Mouse (Mus musculus) CH12.LX (cell line): ENCODE results near the gene Patj. TPM values are rescaled to one million over a fixed set of nuclear protein-coding genes. Genes with fewer than 3 reads are reported as not detected.

Source experiments
- DNase-seq: peaks from one replicate; pipeline ENCODE4 v3.0.0-alpha.2; 2013; ENCODE audit errors: extremely low read depth
- H3K27ac ChIP-seq: 2 replicates; pipeline ENCODE4 v1.5.1; 2012; ENCODE audit warnings: low read depth, mild to moderate bottlenecking, control low read depth, moderate library complexity; ENCODE audit not compliant: insufficient read depth
- H3K27me3 ChIP-seq: replicated peaks from 2 replicates; pipeline ENCODE3; 2012; ENCODE audit warnings: inconsistent platforms
- H3K36me3 ChIP-seq, 2 experiments: replicated peaks in 1 of 2; 2 replicates each; pipeline versions ENCODE3 to v1.6.1; 2012; ENCODE audit warnings: inconsistent platforms in 1 of 2, low read length in 1 of 2, mild to moderate bottlenecking in 1 of 2, mixed read lengths in 1 of 2, moderate library complexity in 1 of 2; ENCODE audit not compliant: control insufficient read depth in 1 of 2, insufficient read depth in 1 of 2
- H3K4me1 ChIP-seq, 2 experiments: 2 replicates each; pipeline ENCODE4 v1.6.1; 2012; ENCODE audit warnings: inconsistent platforms in 1 of 2, moderate library complexity in 1 of 2; ENCODE audit not compliant: insufficient read depth in 2 of 2, control insufficient read depth in 1 of 2
- H3K4me2 ChIP-seq: 2 replicates; pipeline ENCODE4 v1.6.1; 2012; ENCODE audit warnings: low read depth, mild to moderate bottlenecking, control low read depth; ENCODE audit not compliant: poor library complexity, insufficient read depth, severe bottlenecking
- H3K4me3 ChIP-seq, 3 experiments: fragments of 150-350 bp in 1 of 3; sonication (generic) in 1 of 3; replicated peaks in 1 of 3; 2 replicates each; pipeline versions ENCODE3 to v1.5.1; 2011 to 2012; ENCODE audit warnings: low read depth in 2 of 3, low read length in 2 of 3, mild to moderate bottlenecking in 2 of 3, moderate library complexity in 2 of 3, control low read depth in 1 of 3, improper control_type of control experiment in 1 of 3, inconsistent platforms in 1 of 3, mixed read lengths in 1 of 3; ENCODE audit not compliant: poor library complexity in 1 of 3
- H3K79me2 ChIP-seq: replicated peaks from 2 replicates; pipeline ENCODE4 v1.6.1; 2012; ENCODE audit warnings: mild to moderate bottlenecking, moderate library complexity; ENCODE audit not compliant: control insufficient read depth, poor library complexity, insufficient read depth, severe bottlenecking; ENCODE audit errors: extremely low read depth
- H3K9ac ChIP-seq: 2 replicates; pipeline ENCODE4 v1.6.1; 2012; ENCODE audit warnings: low read depth, mild to moderate bottlenecking, control low read depth, moderate library complexity; ENCODE audit not compliant: insufficient read depth
- H3K9me3 ChIP-seq: replicated peaks from 2 replicates; pipeline ENCODE3; 2012; ENCODE audit warnings: low read length, inconsistent platforms, mixed read lengths
- CTCF ChIP-seq, 2 experiments: IDR thresholded peaks in 1 of 2; conservative IDR thresholded peaks in 1 of 2; 2 replicates each; pipeline ENCODE4 v1.5.1; 2011 to 2012; ENCODE audit warnings: low read depth in 2 of 2, low read length in 2 of 2, improper control_type of control experiment in 1 of 2, inconsistent platforms in 1 of 2, mild to moderate bottlenecking in 1 of 2, moderate library complexity in 1 of 2
- E2F4 ChIP-seq: IDR thresholded peaks from 2 replicates; pipeline ENCODE4 v1.6.1; 2011; ENCODE audit warnings: low read depth, low read length, improper control_type of control experiment; ENCODE audit not compliant: insufficient replicate concordance
- EP300 ChIP-seq: IDR thresholded peaks from 2 replicates; pipeline ENCODE4 v1.6.1; 2011; ENCODE audit warnings: low read length, improper control_type of control experiment
- HCFC1 ChIP-seq: IDR thresholded peaks from 2 replicates; pipeline ENCODE4 v1.6.1; 2012; ENCODE audit warnings: low read depth, mild to moderate bottlenecking, inconsistent platforms, low read length, improper control_type of control experiment
- JUND ChIP-seq: conservative IDR thresholded peaks from 2 replicates; pipeline ENCODE4 v1.6.1; 2011; ENCODE audit warnings: low read depth, low read length, improper control_type of control experiment
- KAT2A ChIP-seq: IDR thresholded peaks from 2 replicates; pipeline ENCODE4 v1.6.1; 2012; ENCODE audit warnings: low read length, improper control_type of control experiment, inconsistent platforms; ENCODE audit not compliant: insufficient replicate concordance
- MXI1 ChIP-seq: IDR thresholded peaks from 2 replicates; pipeline ENCODE4 v1.6.1; 2011; ENCODE audit warnings: mild to moderate bottlenecking, low read depth, low read length, improper control_type of control experiment
- NELFE ChIP-seq: IDR thresholded peaks from 2 replicates; pipeline ENCODE4 v1.6.1; 2011; ENCODE audit warnings: low read depth, low read length, improper control_type of control experiment
- PAX5 ChIP-seq: IDR thresholded peaks from 2 replicates; pipeline ENCODE4 v1.6.1; 2012; ENCODE audit warnings: low read length, inconsistent platforms, mixed read lengths
- RCOR1 ChIP-seq: conservative IDR thresholded peaks from 2 replicates; pipeline ENCODE4 v1.6.1; 2012; ENCODE audit warnings: low read depth, mild to moderate bottlenecking, inconsistent platforms, low read length, improper control_type of control experiment
- SMC3 ChIP-seq: IDR thresholded peaks from 2 replicates; pipeline ENCODE4 v1.6.1; 2011; ENCODE audit warnings: low read depth, low read length, improper control_type of control experiment
- UBTF ChIP-seq: IDR thresholded peaks from 2 replicates; pipeline ENCODE4 v1.6.1; 2012; ENCODE audit warnings: low read depth, mild to moderate bottlenecking, inconsistent platforms, low read length, improper control_type of control experiment, moderate library complexity
- USF1 ChIP-seq: IDR thresholded peaks from 2 replicates; pipeline ENCODE4 v1.6.1; 2014; ENCODE audit warnings: low read depth, mild to moderate bottlenecking, inconsistent platforms, low read length, improper control_type of control experiment
- ZC3H11A ChIP-seq: IDR thresholded peaks from 2 replicates; pipeline ENCODE4 v1.6.1; 2012; ENCODE audit warnings: low read depth, mild to moderate bottlenecking, inconsistent platforms, low read length, improper control_type of control experiment
- ZMIZ1 ChIP-seq: IDR thresholded peaks from 2 replicates; pipeline ENCODE4 v1.6.1; 2012; ENCODE audit warnings: low read depth, mild to moderate bottlenecking, inconsistent platforms, low read length, improper control_type of control experiment
- dilution Hi-C: fragments of 300-500 bp; cut with MboI; formaldehyde crosslinking; loops from 2 replicates; pipeline ENCODE4 v1.14.3; 2020; ENCODE audit warnings: low sequenced_read_pairs; ENCODE audit not compliant: extremely low pct_unique_long_range_greater_than_20kb, extremely low pct_ligation_motif_present
- in situ Hi-C: fragments of 300-500 bp; cut with MboI; formaldehyde crosslinking; loops from 3 replicates; pipeline ENCODE4 v1.14.3; 2019; ENCODE audit warnings: low sequenced_read_pairs, low pct_ligation_motif_present, low pct_unique_long_range_greater_than_20kb, mixed read lengths
- polyA plus RNA-seq: library from polyadenylated mRNA; unstranded; fragments of >175 nt; gene quantifications from 2 replicates; pipeline ENCODE4 v1.2.1, GENCODE M21; 2012; ENCODE audit warnings: low read depth; ENCODE audit not compliant: insufficient read length
- total RNA-seq, 2 experiments: library from RNA; depleted of rRNA; stranded (reverse); fragments of 300-350 nt in 1 of 2; fragments of >200 nt in 1 of 2; gene quantifications; 2 replicates each; pipeline ENCODE4 v1.2.3; 2012 to 2014

The Patj gene
- total and polyA plus RNA-seq, 3 experiments = 1.2 to 6.1 (median 2.0) TPM

- Histone ChIP-seq H3K9me3 (peaks cover 75% of the 10 kb centered on the region), H3K27ac (no peak overlapping the region), H3K4me3 (no peak overlapping the region), H3K27me3 (no peaks in the 10 kb centered on the region), H3K9ac (no peak overlapping the region), H3K4me2 (no peak overlapping the region), H3K79me2 (no peaks in the 10 kb centered on the region), H3K4me1 (no peaks in the 10 kb centered on the region), H3K36me3 (no peaks in the 10 kb centered on the region)
- in situ Hi-C loops = no loop called here
- dilution Hi-C loops = no loop called here
- no peak for DNase-seq
- TF ChIP-seq HCFC1 = no peak
Measured at GRCm38 (mm10) chr4:98688520-98688919, 292.9 kb downstream of the Patj start.

- H3K36me3 ChIP-seq = no peaks in the 10 kb centered on the region
- H3K79me2 ChIP-seq = no peaks in the 10 kb centered on the region
- DNase-seq = no peak
- H3K4me2 ChIP-seq = no peak overlapping the region
- H3K4me3 ChIP-seq = no peak overlapping the region
- TF ChIP-seq E2F4 (no peak), NELFE (no peak), MXI1 (no peak), JUND (no peak), UBTF (no peak), KAT2A (no peak), CTCF (conservative IDR thresholded peaks at IDR 0.05 in 1 of 2, IDR thresholded peaks at IDR 0.05 in 1 of 2; ENCODE audit: low read depth in 2 of 2, low read length in 2 of 2) (no peak)
- H3K27me3 ChIP-seq = no peaks in the 10 kb centered on the region
- no peak overlapping the region for H3K27ac ChIP-seq
- in situ Hi-C loops (no loop called here), dilution Hi-C loops (no loop called here)
- peaks cover 81% of the 10 kb centered on the region for H3K9me3 ChIP-seq
- no peaks in the 10 kb centered on the region for H3K4me1 ChIP-seq
- no peak overlapping the region for H3K9ac ChIP-seq
Measured at GRCm38 (mm10) chr4:98689988-98690387, 294.4 kb downstream of the Patj start.

- peaks cover 73% of the 10 kb centered on the region for H3K9me3 ChIP-seq
- TF ChIP-seq SMC3 = no peak
- TF ChIP-seq MXI1 = no peak
- TF ChIP-seq RCOR1 = no peak
- TF ChIP-seq JUND = no peak
- TF ChIP-seq ZMIZ1 = no peak
- TF ChIP-seq EP300 = no peak
- TF ChIP-seq ZC3H11A = no peak
- no peak for TF ChIP-seq PAX5
- no peak for TF ChIP-seq USF1
- TF ChIP-seq, all 38 proteins: peak for 0
- Histone ChIP-seq H3K9ac (no peak overlapping the region), H3K27ac (no peak overlapping the region), H3K4me3 (no peak overlapping the region), H3K4me2 (no peak overlapping the region), H3K36me3 (no peaks in the 10 kb centered on the region), H3K27me3 (no peaks in the 10 kb centered on the region), H3K79me2 (no peaks in the 10 kb centered on the region), H3K4me1 (no peaks in the 10 kb centered on the region)
- in situ Hi-C loops (no loop called here), dilution Hi-C loops (no loop called here)
- DNase-seq = no peak
Measured at GRCm38 (mm10) chr4:98693465-98694185, 298.0 kb downstream of the Patj start.
